Mouse (Mus musculus) embryonic facial prominence, embryonic 11.5 days (tissue): ENCODE measurements around the gene Tbc1d19. TPM values are rescaled to one million over a fixed set of nuclear protein-coding genes. Genes with fewer than 3 reads are reported as not detected.

Experiments
- ATAC-seq: fragments of 200-750 bp; cut with Nextera tagmentation; replicated peaks from 2 replicates; pipeline ENCODE4 v1.8.0; 2017; ENCODE audit warnings: low read depth; ENCODE audit not compliant: insufficient number of reproducible peaks, low FRiP score, low TSS enrichment
- DNase-seq: peaks from one replicate; pipeline ENCODE4 v3.0.0-alpha.2; 2015; ENCODE audit warnings: low spot score
- H3K27ac ChIP-seq: fragments of 300-500 bp; sonication (generic); replicated peaks from 2 replicates; pipeline ENCODE4 v1.5.1; 2014; ENCODE audit warnings: mild to moderate bottlenecking, low read depth, low read length, control low read depth
- H3K27me3 ChIP-seq: fragments of 300-500 bp; sonication (generic); 2 replicates; pipeline ENCODE4 v1.6.1; 2014; ENCODE audit warnings: mild to moderate bottlenecking, low read length, moderate library complexity, mixed read lengths; ENCODE audit not compliant: control insufficient read depth, insufficient read depth
- H3K36me3 ChIP-seq: fragments of 300-500 bp; sonication (generic); replicated peaks from 2 replicates; pipeline ENCODE4 v1.6.1; 2014; ENCODE audit warnings: low read depth, mild to moderate bottlenecking, low read length, moderate library complexity, mixed read lengths; ENCODE audit not compliant: control insufficient read depth, insufficient read depth
- H3K4me1 ChIP-seq: fragments of 300-500 bp; sonication (generic); 2 replicates; pipeline ENCODE4 v1.6.1; 2014; ENCODE audit warnings: low read length, mixed read lengths; ENCODE audit not compliant: control insufficient read depth, insufficient read depth
- H3K4me2 ChIP-seq: fragments of 300-500 bp; sonication (generic); 2 replicates; pipeline ENCODE4 v1.6.1; 2014; ENCODE audit warnings: low read depth, mild to moderate bottlenecking, control low read depth, low read length, moderate library complexity
- H3K4me3 ChIP-seq: fragments of 300-500 bp; sonication (generic); 2 replicates; pipeline ENCODE4 v1.5.1; 2014; ENCODE audit warnings: low read depth, low read length, control low read depth
- H3K9ac ChIP-seq: fragments of 300-500 bp; sonication (generic); replicated peaks from 2 replicates; pipeline ENCODE4 v1.6.1; 2014; ENCODE audit warnings: mild to moderate bottlenecking, control low read depth, low read length
- H3K9me3 ChIP-seq: fragments of 300-500 bp; sonication (generic); replicated peaks from 2 replicates; pipeline ENCODE4 v1.6.1; 2016; ENCODE audit warnings: mild to moderate bottlenecking, low read length, inconsistent platforms, mixed read lengths; ENCODE audit not compliant: control insufficient read depth
- WGBS: fragments of 180-500 bp; shearing (Covaris S2); extraction: QIAGEN DNeasy Blood & Tissue Kit; methylation state at CpG from one replicate; pipeline ENCODE4 v1.1.7; 2014; 5-methylcytosine and 5-hydroxymethylcytosine counted together
- polyA plus RNA-seq: library from polyadenylated mRNA; unstranded; fragments of >200 nt; fragmentation: Nextera tagmentation; extraction: Ambion mirVana; gene quantifications from 2 replicates; pipeline ENCODE4 v1.2.1, GENCODE M21; 2014

The Tbc1d19 gene
- polyA plus RNA-seq, 1 experiment from 2014 or later, result 57.9 TPM

GRCm38 (mm10) chr5:53871665-53872312, 62.4 kb downstream of the Tbc1d19 start:
- Histone ChIP-seq H3K4me3 (no peak overlapping the region), H3K27me3 (no peaks in the 10 kb centered on the region), H3K4me2 (no peak overlapping the region), H3K4me1 (no peaks in the 10 kb centered on the region), H3K36me3 (no peaks in the 10 kb centered on the region; the same call in 1 of the 2 replicates), H3K9me3 (no peaks in the 10 kb centered on the region), H3K9ac (no peak overlapping the region), H3K27ac (no peak overlapping the region)
- WGBS, result 30% methylated on average over 6 of the region's 6 CpGs
- no peak; the same call in 1 of the 2 replicates for ATAC-seq
- peak; percentile 68 for DNase-seq

GRCm38 (mm10) chr5:53874966-53875365, 65.6 kb downstream of the Tbc1d19 start:
- H3K27me3 ChIP-seq, result no peaks in the 10 kb centered on the region
- 88% methylated on average over 3 of the region's 3 CpGs for WGBS

GRCm38 (mm10) chr5:53880724-53881123, 71.3 kb downstream of the Tbc1d19 start:
- no peaks in the 10 kb centered on the region for H3K4me1 ChIP-seq
- H3K27me3 ChIP-seq, result no peaks in the 10 kb centered on the region
- DNase-seq, result no peak
- no peak overlapping the region for H3K4me3 ChIP-seq
- WGBS, result 57% methylated on average over 4 of the region's 4 CpGs
- H3K36me3 ChIP-seq, result no peaks in the 10 kb centered on the region; the same call in 1 of the 2 replicates
- H3K27ac ChIP-seq, result no peak overlapping the region
- no peak overlapping the region for H3K9ac ChIP-seq
- no peaks in the 10 kb centered on the region for H3K9me3 ChIP-seq
- ATAC-seq, result no peak
- H3K4me2 ChIP-seq, result no peak overlapping the region

More at GRCm38 (mm10) chr5:53874966-53875365, 65.6 kb downstream of the Tbc1d19 start:
- ATAC-seq (no peak), DNase-seq (no peak)
- Histone ChIP-seq H3K4me1 (no peaks in the 10 kb centered on the region), H3K36me3 (no peaks in the 10 kb centered on the region; the same call in 1 of the 2 replicates), H3K9me3 (no peaks in the 10 kb centered on the region), H3K4me3 (no peak overlapping the region), H3K9ac (no peak overlapping the region), H3K27ac (no peak overlapping the region), H3K4me2 (no peak overlapping the region)

GRCm38 (mm10) chr5:53881381-53881990, 72.1 kb downstream of the Tbc1d19 start:
- WGBS, result 90% methylated on average over 4 of the region's 4 CpGs
- ATAC-seq, result no peak
- no peak overlapping the region for H3K4me2 ChIP-seq

GRCm38 (mm10) chr5:53901406-53901805, 92.0 kb downstream of the Tbc1d19 start:
- WGBS, result 54% methylated on average over 9 of the region's 9 CpGs
- no peaks in the 10 kb centered on the region for H3K27me3 ChIP-seq
- no peaks in the 10 kb centered on the region for H3K4me1 ChIP-seq
- ATAC-seq (no peak), DNase-seq (peak; percentile 19)
- H3K9ac ChIP-seq, result no peak overlapping the region
- H3K27ac ChIP-seq, result no peak overlapping the region
- no peak overlapping the region for H3K4me3 ChIP-seq
- H3K9me3 ChIP-seq, result no peaks in the 10 kb centered on the region
- H3K4me2 ChIP-seq, result no peak overlapping the region
- no peaks in the 10 kb centered on the region; the same call in 1 of the 2 replicates for H3K36me3 ChIP-seq

More at GRCm38 (mm10) chr5:53881381-53881990, 72.1 kb downstream of the Tbc1d19 start:
- Histone ChIP-seq H3K36me3 (no peaks in the 10 kb centered on the region), H3K27ac (no peak overlapping the region), H3K9me3 (no peaks in the 10 kb centered on the region), H3K27me3 (no peaks in the 10 kb centered on the region), H3K4me1 (no peaks in the 10 kb centered on the region), H3K4me3 (no peak overlapping the region), H3K9ac (no peak overlapping the region)
- DNase-seq, result no peak

- Histone ChIP-seq H3K27me3 (no peaks in the 10 kb centered on the region), H3K9me3 (no peaks in the 10 kb centered on the region), H3K27ac (no peak overlapping the region), H3K4me1 (no peaks in the 10 kb centered on the region), H3K4me3 (no peak overlapping the region), H3K4me2 (no peak overlapping the region), H3K36me3 (no peaks in the 10 kb centered on the region; the same call in 1 of the 2 replicates), H3K9ac (no peak overlapping the region)
- ATAC-seq (no peak), DNase-seq (no peak)
- 84% methylated on average over 3 of the region's 3 CpGs for WGBS
Measured at GRCm38 (mm10) chr5:53902757-53903156, 93.4 kb downstream of the Tbc1d19 start.

GRCm38 (mm10) chr5:53909201-53909600, 99.8 kb downstream of the Tbc1d19 start:
- H3K4me3 ChIP-seq, result no peak overlapping the region
- no peak overlapping the region for H3K4me2 ChIP-seq
- no peaks in the 10 kb centered on the region for H3K36me3 ChIP-seq
- no peaks in the 10 kb centered on the region for H3K27me3 ChIP-seq
- ATAC-seq, result no peak
- no peaks in the 10 kb centered on the region for H3K4me1 ChIP-seq
- no peak overlapping the region for H3K27ac ChIP-seq
- 91% methylated on average over 3 of the region's 3 CpGs for WGBS
- no peak overlapping the region for H3K9ac ChIP-seq
- no peak for DNase-seq
- H3K9me3 ChIP-seq, result no peaks in the 10 kb centered on the region

GRCm38 (mm10) chr5:53920416-53920815, 111.0 kb downstream of the Tbc1d19 start:
- no peak for ATAC-seq
- Histone ChIP-seq H3K27ac (no peak overlapping the region), H3K36me3 (no peaks in the 10 kb centered on the region), H3K4me3 (no peak overlapping the region), H3K27me3 (no peaks in the 10 kb centered on the region), H3K9ac (no peak overlapping the region), H3K9me3 (no peaks in the 10 kb centered on the region), H3K4me1 (no peaks in the 10 kb centered on the region), H3K4me2 (no peak overlapping the region)
- DNase-seq, result no peak
- WGBS, result 92% methylated on average over 2 of the region's 2 CpGs
